Mouse (Mus musculus): ENCODE results near the gene Fam198b.

DNA sequence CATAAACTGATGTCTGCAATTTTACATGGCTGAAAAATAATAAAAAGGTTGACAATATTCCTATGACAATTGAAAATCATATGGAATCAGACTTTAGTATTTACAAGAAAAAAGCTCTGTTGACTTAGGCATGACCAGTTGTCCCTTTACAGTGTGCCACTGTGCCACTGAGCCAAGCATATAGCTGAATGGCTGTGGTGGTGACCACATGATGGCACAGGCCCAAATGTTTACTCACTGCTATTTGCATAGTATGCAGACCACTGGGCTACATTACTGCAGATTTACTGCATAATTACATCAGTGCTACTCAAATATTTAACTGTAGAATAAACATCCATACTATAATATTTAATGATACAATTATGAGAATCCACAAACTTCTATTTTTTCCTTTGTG, 21.1 kb downstream of the Fam198b start:
- TF ChIP-seq MAX (IDR thresholded peaks at IDR 0.05; ENCODE audit: low read length), result no peak
- TF ChIP-seq POLR2A (IDR thresholded peaks at IDR 0.05; ENCODE audit: control insufficient read depth in 1 of 2, insufficient read depth in 1 of 2, low read depth in 1 of 2, low read length in 2 of 2, poor library complexity in 1 of 2), result no peak
- no peak for TF ChIP-seq EP300 (IDR thresholded peaks at IDR 0.05; ENCODE audit: low read depth in 1 of 2, low read length in 2 of 2)
- TF ChIP-seq CTCF (IDR thresholded peaks at IDR 0.05 in 2 of 3, conservative IDR thresholded peaks at IDR 0.05 in 1 of 3; ENCODE audit: control insufficient read depth in 1 of 3, insufficient read depth in 1 of 3, low read depth in 2 of 3, low read length in 3 of 3, poor library complexity in 1 of 3, severe bottlenecking in 1 of 3), result no peak
- TF ChIP-seq E2F4 (IDR thresholded peaks at IDR 0.05; ENCODE audit: borderline replicate concordance, low read depth, low read length), result no peak
- no peak for TF ChIP-seq ZC3H11A (IDR thresholded peaks at IDR 0.05; ENCODE audit: low read depth, low read length)
- TF ChIP-seq HCFC1 (IDR thresholded peaks at IDR 0.05; ENCODE audit: low read depth, low read length), result no peak
- no peak for TF ChIP-seq CHD2 (IDR thresholded peaks at IDR 0.05; ENCODE audit: low read length)
- no peak for TF ChIP-seq CHD1 (IDR thresholded peaks at IDR 0.05; ENCODE audit: low read depth, low read length)

All from MEL (cell line).